Mouse (Mus musculus): ENCODE measurements around the gene Dnah2.

DNA sequence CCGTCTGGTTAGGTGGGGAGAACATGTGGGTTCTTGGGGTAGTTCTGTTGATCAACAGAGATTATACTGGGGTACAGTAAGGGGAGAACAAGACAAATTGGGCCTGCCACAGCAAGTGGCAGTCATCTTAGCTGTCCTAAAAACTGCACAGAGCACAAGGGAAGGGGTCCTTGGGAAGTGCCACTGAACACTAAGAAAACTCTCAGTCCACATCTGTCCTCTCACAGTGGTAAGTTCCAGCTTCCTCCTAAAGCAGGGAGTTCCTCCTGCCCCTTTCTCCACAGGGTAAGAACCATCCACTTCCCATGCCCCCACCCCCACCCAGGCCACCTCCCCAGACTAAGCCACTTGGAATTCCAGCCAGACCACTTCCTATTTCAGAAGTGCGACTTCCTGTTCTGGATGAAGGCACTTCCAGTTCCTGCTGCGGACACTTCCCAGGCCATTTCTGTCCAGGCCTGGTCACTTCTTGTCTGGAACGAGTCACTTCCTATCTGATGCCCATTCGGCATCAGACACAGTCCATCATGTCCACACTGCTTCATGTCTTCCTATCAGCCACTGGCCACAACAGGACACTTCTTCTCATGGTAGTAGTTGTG is 5.7 kb upstream of the Dnah2 start:
- TF ChIP-seq MAFK (IDR thresholded peaks at IDR 0.05; ENCODE audit: insufficient read depth, low read depth, low read length) (no peak), CHD2 (IDR thresholded peaks at IDR 0.05; ENCODE audit: low read depth, low read length) (no peak), ZNF384 (IDR thresholded peaks at IDR 0.05; ENCODE audit: low read depth, low read length) (no peak)
